ENCODE assay signal across 1 mouse cellular context in the genomic region with DNA sequence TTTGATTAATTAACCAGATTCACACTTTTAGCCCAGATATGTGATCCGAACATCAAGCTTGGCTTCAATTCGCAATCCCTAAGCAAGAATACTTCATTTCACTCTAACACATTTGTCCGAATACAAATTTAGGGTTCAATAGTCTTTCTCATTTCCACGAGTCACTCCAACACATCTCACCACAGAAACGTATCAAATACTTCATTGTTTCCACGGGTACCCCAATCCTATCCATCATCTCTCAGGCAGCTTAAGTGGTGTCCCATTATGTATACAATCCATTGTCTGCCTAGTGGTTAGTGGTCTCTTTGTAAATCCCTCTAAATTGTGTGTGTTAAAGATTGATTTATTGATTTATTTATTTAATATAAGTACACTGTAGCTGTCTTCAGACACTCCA.
TF ChIP-seq lines count a peak whose summit lies in the region.

No protein-coding gene starts in this region.

TF ChIP-seq in MEL, 35 proteins besides CTCF, POLR2A, EP300 and RAD21 (continued from another document):
- TF ChIP-seq MEF2A (IDR thresholded peaks at IDR 0.05; ENCODE audit: extremely low read depth, insufficient replicate concordance, low read depth, low read length, poor library complexity, severe bottlenecking) (no peak), GABPA (IDR thresholded peaks at IDR 0.05; ENCODE audit: low read depth, low read length) (no peak), HCFC1 (IDR thresholded peaks at IDR 0.05; ENCODE audit: low read depth, low read length) (no peak), USF2 (IDR thresholded peaks at IDR 0.05; ENCODE audit: borderline replicate concordance in 1 of 2, insufficient read depth in 1 of 2, low read depth in 1 of 2, low read length in 2 of 2) (no peak), SIN3A (IDR thresholded peaks at IDR 0.05; ENCODE audit: low read length) (no peak; the same call in 1 of the 2 replicates)
TF ChIP-seq in MEL: peak in this region for 0.
